Mouse (Mus musculus) urinary bladder, postnatal 25 days (tissue): ENCODE measurements at regions not wholly inside any gene's neighbourhood (a gene's known extent, or its start where the extent isn't known, plus 50 kb on each side); places are given as distances from the start of the nearest gene placed in this dataset.

ENCODE experiments used
- DNase-seq: peaks from one replicate; pipeline ENCODE4 v3.0.0; 2022; ENCODE audit warnings: low spot score

DNA sequence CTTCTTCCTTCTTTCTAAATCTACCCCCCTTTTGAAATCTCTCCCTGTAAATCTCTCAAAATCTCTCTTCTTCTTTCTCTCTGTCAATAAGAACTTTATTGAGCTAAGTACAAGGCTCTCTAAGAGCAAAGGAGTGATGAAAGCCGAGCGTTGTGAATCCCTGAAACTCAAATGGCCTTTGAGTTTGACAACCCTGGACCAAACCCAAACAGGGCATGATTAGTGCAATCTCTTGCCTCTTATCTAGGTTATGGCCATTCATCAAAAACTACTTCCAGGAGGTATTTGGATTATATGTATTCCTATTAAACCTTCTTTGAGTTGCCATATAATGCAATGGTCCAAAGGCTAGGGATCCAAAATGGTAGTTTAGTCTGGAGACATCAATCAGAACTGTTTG is 304.0 kb downstream of the Inhba start:
- DNase-seq, result no peak

DNA sequence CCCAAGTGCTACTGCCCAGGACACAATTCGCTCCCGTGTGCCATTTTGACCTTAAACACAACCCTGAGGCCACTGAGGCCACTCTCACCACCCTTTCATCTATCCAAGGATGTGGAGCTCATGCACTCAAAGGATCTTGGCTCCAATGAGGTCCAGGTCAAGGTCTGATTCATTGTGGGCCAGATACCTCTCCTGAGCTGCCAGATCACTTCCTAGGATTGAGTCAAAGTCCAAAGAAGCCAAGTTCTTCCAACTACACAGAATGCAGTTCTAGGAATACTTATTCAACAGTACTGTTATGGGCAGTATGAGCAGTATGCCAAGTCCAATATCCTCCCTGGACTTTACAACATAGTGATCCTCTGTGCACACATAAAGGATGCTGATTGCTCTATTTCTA is 304.9 kb downstream of the Inhba start:
- DNase-seq, result no peak

DNA sequence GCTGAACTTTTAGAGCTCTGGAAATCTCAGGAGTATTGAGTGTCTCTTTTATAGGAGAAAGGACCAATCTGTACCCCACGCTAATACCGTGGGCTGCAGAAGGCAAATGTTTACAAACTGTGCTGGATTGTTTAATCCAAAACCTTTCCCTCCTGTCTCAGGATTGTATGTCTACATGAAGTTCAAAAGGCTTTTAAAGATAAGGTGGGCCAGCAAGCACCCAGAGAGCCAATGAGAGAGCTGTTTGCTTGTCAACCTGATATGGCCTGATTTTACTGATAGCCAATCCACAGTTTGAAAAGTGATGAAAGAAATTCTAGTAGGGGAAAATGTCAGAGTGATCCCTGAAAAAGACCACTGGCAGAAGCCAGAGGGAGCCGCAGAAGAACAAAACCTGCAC is 305.8 kb downstream of the Inhba start:
- no peak for DNase-seq

DNA sequence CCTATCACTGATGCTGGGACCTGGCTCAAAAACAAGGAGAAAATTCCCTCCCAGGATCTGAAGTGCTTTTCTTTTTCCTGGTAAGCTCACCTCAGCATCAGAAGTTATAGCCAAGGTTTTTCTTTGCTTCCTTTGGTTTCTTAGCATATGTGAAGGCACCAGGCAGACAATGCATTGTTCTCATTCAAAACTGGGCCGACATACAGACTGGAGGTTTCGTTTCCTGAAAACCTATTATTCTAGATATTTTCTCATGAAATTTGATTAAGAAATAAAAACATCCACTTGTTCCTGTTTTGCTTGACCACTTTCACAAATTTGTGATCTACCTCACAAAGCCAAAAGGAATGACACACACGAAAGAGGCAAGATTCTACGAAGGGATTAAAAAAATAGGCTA is 308.7 kb downstream of the Inhba start:
- DNase-seq, result no peak

DNA sequence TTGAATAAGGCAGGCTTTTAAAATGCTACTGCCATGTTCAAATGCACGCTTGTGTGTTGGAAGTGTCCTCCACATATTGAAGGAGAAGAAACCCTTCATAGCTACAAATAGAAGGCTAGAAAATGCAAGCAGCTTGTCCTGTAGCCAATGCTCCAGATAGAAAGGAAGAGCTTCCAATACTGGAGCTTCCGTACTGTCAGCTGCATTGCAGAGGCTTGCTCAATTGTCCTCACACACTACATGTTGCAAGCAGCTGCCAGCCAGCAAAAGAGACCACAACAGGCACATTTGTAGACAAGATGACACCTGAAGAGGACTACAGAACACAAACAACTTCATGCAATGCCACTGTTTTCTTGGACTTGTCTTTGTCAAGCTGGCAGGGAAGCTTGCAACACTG is 314.0 kb downstream of the Inhba start:
- no peak for DNase-seq

DNA sequence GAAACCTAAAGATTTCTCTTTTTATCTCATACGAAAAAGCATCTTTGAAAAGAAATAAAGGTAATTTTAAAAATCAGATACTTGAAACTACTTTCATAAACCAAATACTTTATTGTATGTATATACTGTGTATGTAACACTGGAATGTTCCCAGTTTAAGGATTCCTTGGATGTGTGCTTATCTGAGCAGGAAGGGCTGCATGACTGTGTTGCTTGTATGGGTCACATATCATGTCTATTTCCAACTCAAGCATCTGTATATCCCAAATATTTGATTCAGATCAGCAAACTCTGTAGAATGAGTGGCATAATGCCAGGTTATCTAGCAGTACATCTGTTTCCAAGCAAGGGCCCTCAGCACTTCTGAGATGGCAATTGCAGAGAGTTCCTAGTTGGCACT is 330.1 kb downstream of the Inhba start:
- DNase-seq, result no peak

DNA sequence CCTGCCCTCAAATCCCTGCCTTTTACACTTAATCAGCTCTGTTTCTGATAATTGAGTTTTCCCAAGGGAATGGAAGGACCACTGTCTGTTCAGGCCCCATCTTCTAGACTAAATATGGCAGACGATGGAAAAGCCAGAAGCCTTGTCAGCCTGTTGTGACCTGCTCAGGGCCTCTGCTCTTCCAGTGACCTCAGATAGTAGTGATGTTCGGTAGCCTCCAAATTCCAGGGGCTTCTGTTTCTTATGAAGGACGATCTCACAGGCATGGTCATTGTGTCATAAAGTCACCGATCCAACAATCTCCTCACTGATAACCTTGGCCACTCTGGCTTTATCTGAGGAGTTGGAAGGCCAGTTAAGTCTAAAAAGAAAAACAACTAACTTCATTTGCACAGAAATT is 330.5 kb downstream of the Inhba start:
- DNase-seq, result no peak

DNA sequence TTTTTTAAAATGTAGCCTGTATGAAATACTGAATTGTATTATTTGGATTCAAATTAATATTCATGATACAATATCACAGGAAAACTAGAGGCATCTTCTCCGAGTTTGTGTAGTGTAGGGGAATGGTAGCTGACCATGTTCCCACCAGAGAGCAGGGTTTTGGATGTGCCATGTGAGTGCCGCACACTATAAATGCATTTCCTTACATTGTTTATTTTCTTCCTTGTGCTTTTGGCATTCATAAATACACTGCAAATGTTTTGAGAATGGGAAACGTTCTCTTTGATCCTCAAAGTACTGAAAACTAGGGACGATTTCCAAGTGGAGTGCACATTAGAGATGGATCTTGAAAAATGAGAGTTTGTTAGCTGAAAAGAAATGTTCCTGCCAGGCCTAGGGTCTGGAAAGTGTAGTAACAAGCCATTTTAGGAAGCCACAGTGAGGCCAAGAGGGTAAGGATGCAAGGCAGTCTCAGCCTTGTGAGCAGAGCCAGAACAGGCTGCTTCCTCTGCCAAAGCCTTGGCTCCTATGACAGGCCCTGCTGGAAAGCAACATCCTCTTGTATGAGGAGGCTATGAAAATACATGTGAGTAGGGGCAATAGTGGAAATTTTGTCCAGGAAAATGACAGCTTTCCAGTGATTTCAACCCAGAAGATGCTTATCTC is 331.8 kb downstream of the Inhba start:
- DNase-seq, result no peak

DNA sequence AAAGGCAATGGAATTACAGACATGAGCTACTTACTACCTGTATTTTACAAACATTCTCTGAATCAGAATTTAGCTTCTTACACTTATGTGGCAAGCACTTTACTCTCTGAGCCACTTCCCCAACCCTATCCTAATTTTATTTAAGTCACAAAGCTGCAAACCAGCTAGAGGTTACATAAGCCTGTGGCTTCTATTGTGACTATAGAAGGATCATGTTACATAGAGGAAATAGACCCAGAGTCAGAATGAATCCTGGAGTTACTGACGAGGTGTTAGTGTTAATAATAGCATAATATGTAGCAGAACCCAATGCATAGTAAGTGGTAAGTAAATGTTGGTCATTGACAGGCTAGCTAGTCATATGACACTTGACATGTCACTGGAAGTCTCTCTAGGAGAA is 337.7 kb downstream of the Inhba start:
- no peak for DNase-seq

DNA sequence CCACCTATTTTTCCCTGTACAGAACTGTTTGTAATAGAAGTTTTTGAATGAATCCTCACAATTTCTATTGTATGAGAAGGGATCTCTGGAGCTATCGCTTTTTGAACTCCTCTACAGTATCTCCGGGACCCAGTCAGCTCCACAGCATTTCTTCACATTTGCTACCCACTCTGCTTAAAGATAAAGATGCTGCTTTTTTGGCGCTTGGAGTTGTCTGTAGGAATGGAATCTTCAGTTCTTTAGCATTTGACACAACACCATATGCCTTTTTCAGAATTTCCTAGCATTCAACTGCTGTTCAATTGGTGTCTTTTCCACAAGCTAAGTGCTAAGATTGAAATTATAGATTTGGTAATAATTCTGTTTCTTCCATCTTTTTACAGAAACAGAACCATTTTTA is 338.4 kb downstream of the Inhba start:
- no peak for DNase-seq

DNA sequence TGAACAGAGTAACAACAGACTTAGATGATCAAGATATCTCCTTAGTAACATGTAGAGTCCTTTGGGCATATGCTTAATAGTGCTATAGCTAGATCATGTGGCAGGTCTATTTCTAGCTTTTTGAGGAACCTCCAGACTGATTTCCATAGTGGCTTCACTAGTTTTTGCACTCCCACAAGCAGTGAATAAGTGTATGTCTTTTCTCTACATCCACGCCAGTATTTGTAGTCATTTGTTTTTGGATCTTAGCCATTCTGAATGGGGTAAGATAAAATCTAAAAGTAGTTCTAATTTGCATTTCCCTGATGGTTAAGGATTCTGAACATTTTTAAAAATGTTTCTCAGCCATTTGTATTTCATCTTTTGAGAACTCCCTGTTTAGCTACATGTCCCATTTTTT is 343.7 kb downstream of the Inhba start:
- DNase-seq, result no peak

DNA sequence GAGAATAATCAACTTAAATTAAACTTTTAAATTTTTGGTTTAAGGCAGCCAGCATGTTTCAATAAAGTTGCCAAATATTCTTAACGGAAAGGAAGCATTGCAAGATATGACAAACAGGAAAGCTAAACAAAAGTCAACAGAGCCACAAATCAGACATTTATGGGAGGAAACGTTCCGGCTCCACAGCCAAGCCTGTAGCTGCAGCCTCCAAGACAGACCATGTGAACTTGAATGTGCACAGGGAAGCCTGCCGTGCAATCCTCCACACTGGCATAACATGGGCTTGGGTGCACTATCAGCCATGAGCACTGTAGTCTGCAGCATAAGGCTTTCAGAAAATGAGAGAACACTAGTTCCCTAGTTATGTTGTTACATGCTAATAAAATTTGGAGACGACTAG is 367.8 kb downstream of the Inhba start:
- no peak for DNase-seq

DNA sequence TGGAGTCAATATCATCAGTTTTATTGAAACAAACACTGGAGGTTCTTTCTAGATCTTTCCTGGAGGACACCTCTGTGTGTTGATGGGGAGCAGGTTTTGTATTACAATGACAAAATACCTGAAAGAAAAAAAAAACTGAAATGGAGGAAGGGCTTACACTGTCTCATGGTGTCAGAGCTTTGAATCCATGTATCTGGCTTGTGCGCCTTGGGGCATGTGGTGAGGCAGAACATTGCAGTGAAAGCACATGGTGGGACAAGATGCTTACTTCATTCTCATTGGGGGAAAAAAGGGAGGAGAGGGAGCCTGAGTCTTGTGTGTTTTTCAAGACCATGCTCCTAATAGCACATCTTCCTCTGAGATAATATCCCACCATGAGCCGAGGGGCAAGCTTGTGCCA is 368.3 kb downstream of the Inhba start:
- no peak for DNase-seq

DNA sequence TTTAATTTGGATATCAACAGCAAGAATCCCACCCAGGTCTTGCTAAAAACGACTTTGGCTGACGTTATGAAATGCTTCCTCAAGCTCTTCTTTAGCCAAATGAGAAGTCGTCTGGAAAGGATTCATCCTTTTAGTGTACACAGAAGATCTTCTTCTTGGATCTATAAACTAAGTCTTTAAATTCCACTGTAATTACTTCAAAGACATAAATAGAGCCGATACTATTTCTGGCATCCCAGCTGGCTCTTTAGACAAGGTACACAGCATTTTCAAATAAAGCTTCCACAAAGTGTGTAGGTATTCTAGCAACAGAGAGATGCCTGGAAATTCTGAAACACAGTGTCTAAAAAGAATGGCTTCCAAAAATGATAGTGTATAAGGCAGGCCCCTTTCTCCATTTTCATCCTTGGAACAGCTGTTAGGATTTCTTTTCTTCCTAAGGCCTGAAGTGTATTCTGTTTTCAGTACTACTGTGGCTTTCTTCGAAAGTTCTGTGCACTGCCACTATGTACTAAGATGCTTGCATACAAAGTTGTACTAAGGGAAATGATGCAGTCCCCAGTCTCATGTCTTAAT is 371.4 kb downstream of the Inhba start:
- no peak for DNase-seq

DNA sequence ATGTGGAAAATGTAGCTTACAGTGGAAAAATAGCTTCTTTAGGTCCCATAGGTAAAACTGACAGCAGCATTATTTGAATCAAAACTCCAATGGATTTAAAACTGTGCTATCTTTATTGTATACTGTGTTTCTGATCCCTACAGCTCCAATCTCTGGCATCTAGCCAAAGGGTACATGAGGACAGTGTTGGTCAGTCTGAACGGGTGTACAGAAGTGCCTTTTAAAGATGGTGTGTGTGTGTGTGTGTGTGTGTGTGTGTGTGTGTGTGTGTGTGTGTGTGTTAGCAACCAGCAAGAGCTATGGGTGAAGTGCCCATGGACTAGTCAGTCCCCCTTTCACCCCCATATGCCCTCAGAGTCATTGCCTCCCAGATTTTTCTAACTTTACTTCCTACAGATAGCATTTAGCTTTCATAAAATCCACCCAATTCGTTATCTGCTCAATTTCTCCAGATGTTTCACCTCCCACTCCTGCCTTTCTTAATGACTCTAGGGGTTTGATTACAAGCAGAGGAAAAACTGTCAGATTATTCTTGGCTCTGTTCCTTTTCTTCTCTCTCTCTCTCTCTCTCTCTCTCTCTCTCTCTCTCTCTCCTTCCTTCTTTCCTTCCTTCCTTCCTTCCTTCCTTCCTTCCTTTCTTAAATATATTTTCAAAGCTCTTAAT is 404.8 kb downstream of the Inhba start:
- no peak for DNase-seq

DNA sequence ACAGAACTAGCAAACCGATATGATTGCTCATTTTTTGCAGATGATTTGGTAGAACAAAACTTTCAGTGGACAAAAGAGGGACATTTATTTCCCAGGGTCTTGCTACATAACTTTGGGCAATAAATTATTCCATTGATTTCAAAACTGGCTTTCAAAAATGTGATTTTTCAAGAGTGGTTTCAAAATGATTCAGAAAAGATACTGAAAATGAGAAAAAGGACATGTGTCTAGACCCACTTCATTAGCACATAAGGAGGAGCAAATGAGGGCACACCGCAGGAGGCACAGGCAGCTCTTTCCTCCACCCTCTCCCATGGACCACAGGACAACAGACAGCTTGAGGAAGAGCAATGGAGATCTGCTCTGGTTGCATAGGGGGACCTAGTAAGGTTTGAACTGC is 412.5 kb downstream of the Inhba start:
- no peak for DNase-seq

DNA sequence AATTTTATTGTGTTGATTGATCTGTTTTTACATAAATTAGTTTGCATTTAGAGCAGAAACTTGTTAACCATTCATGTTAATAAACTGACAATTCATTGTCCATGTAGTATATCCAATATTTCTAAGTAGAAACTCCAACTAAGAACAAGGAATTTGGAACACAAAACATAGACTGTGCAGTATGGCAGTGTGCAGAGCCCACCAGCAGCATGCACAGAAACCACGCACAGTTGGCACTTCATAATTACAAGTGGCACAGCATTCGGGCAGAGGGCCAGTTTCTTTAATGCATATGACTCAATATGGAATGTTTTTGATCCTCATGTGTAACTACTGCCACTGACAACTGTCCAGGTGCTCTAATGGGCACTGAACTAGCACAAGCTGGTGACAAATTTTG is 423.8 kb downstream of the Inhba start:
- no peak for DNase-seq

DNA sequence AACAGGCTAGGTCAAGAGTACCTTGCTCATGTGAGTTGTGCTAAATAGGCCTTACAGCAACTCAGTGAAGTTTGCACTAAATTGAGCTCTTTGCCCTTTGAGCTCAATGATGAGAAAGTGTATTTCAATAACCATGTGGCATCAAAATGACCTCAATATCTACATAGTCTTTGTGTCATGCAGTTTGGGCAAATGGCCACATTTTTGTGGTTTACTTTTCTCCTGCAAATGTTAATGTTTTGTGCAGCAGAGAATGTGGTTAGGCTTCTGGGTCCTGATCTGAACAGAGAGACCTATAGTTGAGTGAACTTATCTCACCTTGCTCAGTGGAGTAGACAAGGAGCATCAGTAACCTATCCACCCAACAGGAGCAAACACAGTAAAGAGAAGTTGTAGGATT is 441.6 kb downstream of the Inhba start:
- DNase-seq, result no peak

DNA sequence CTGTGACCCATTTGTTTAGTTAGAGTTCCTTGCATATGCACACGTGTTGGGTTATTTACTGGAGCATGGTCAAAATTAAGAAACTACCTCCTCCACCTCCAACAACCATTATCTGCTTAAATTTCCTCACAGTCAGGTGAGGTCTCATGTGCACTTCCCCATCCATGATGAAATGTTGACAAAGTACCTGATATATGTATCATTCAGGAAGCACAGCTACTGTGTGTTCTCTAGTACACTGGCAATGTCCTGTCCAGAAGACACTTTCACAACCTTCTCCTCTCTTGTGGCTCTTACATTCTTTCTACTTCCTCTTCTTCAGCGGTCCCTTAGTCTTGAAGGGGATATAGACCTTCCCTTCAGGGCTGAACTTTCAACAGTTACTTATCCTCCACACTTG is 448.1 kb downstream of the Inhba start:
- DNase-seq, result no peak

DNA sequence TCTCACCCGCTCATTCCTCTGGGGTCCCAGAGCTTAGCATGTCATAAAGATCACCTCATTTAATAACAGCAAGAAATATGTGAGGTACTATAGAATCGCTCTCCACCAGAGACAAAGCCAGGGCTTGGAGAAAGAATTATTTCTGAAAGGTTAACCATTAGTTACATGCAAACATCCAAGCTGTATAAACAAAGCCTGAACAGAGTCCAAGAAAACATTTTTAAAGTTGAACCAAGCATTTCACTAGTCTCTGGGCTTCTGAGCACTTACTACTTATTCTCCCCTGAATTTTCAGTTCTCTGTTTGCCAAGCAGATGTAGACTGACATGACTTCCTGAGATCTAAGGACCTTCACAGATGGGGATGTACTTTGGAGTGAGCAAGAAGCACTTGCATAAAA is 450.0 kb downstream of the Inhba start:
- DNase-seq, result no peak

DNA sequence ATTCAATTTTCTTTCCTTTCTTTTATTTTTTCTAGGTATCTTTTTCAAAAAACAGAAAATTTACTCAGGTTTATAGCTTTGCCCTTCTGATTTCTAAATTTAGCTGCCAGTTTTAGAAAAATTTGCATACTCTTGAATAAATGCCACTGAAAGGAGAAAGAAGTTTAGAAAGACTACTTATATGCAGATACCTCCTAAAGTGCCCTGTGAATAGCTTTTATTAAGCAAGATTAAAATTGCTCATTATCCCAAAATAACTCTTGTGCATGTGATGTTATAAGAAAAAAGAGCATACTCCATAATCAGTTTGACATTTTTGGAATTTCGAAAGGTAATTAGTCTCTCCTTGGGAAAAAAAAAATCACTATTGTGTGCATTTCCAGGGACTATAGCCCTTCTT is 453.2 kb downstream of the Inhba start:
- DNase-seq, result no peak

DNA sequence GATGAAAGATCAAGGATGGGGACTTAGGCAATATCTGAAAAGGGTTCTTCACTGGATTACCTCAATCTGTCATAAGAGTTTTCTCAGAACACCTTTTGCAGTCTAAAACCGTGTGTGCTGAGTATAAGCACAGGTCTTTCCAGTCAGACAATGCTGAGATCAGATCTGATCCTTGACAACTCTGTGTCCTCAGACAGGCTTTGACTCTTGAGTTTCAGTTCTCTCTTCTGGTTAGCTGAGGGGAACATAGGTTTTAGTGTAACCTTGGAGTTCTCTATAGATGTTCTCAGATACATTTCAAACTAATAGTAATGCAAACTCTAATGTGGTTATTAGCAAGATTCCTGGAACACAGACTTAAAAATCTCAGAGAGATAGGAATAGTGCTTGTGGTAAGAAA is 453.7 kb downstream of the Inhba start:
- no peak for DNase-seq

DNA sequence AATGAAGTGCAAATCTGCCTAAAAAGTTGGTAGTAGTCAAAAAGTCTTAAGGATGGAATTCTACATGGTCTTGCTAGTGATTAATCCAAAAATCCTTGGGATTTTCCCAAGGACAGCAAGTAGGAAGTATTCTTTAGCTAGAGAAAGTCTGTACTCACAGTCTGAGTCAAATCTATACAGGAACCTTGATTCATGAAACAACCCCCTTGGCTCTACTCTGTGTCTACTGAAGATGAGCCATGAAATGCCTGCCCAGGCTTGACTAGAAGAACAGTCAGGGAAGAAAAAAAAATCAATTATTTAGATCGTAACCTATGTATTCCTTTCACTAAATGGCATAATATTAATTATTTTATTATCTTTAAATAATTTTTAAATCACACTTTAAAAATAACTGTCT is 454.2 kb downstream of the Inhba start:
- DNase-seq, result no peak

DNA sequence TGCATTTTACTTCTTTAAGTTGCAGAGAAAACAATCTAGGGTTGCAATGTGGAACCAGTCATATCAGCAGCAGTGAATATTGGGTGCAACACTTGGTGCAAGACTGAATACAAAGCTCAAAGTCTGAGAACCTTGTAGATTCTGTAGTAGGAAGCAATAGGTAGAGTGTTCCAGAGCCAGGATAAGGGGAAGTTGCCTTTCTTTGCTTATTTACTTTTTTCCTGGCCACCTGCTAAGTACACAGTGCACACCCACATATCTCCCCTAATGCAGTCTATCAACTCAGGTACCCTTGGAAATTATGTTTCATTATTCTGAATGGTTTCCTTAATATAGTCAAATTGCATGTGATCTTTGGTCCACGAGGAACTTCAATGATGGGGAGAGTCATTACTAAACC is 464.9 kb downstream of the Inhba start:
- DNase-seq, result no peak
